Mouse (Mus musculus) frontal cortex, adult 2 months (tissue): Measurements from ENCODE around the gene Olfr869. TPM values are rescaled to one million over a fixed set of nuclear protein-coding genes. Genes with fewer than 3 reads are reported as not detected.

Experiments used
- DNase-seq, 2 experiments: peaks; one replicate each; pipeline ENCODE4 v3.0.0; 2022; ENCODE audit warnings: low spot score in 1 of 2; ENCODE audit errors: extremely low spot score in 1 of 2
- polyA plus RNA-seq: library from polyadenylated mRNA; depleted of rRNA; stranded (reverse); fragments of >200 nt; gene quantifications from 2 replicates; pipeline ENCODE4 v1.2.3, GENCODE M21; 2012; rRNA removed

Gene Olfr869
- polyA plus RNA-seq = not detected in 2 replicates

- DNase-seq = no peak
Measured at GRCm38 (mm10) chr9:20128709-20129108, at the start of gene Olfr869. TSS of gene Olfr869 (plus strand) at chr9:20129009.

DNA sequence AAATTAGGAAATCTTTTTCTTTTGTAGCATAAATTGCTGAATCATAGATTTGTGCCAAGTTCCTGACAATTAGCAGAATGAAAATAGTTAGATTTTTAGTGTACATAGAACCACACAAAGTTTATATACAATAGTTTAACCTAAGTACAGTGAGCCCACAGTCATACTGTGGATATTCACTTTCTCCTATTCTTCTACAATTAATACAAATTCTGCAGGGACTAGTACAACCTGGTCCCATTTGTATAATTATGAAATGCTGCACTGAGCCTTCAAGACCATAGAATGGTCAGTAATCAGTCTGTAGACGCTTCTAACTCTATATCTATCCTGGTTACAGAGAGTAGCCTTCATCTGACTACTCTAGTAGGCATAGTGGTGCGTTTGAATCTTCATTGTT, 30.5 kb upstream of the Olfr869 start, which contains the start of gene Olfr868:
TSS of gene Olfr868 (plus strand) at position 301 of the 400 bp plus-strand sequence.
- no peak for DNase-seq

GRCm38 (mm10) chr9:20149706-20150105, 20.9 kb downstream of the Olfr869 start:
- no peak for DNase-seq

- no peak for DNase-seq
Measured at GRCm38 (mm10) chr9:20173957-20174356, 45.1 kb downstream of the Olfr869 start, which contains the start of gene Olfr870. TSS of gene Olfr870 (minus strand) at chr9:20174057.

DNA sequence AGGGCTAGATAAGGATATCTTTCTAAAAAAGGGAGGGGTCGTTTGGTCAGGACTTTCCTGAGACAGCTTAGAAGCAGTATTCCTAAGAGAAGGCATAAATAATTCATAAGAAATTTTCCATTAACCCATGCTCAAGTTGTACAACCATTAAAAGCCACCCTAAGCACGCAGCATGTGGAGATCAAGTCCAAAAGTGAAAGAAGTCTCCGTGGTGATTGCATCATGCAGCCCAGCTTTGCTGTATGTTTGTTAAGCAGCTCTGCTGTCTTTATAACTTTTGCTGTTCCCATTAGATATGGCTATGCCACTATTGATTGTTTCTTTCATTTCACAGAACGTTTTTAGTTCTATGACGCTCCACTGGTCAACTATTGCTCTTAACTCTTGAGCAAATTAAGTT, 50.7 kb downstream of the Olfr869 start:
- no peak for DNase-seq

Other genes starting within 250 kb of the Olfr869 start
- gene Olfr862, start 241.0 kb upstream of the Olfr869 start, polyA plus RNA-seq = not detected in 2 replicates
- not detected in 2 replicates for gene Olfr77, start 212.1 kb upstream of the Olfr869 start, polyA plus RNA-seq
- gene Olfr866, start 101.0 kb upstream of the Olfr869 start, polyA plus RNA-seq = not detected in 2 replicates
- not detected in 2 replicates for gene Olfr867, start 71.4 kb upstream of the Olfr869 start, polyA plus RNA-seq
- gene Olfr868, start 30.4 kb upstream of the Olfr869 start, polyA plus RNA-seq = not detected in 2 replicates
- gene Olfr870, start 45.0 kb downstream of the Olfr869 start, polyA plus RNA-seq = not detected in 2 replicates
- gene Olfr871, start 83.2 kb downstream of the Olfr869 start, polyA plus RNA-seq = not detected in 2 replicates
- gene Olfr872, start 108.1 kb downstream of the Olfr869 start, polyA plus RNA-seq = not detected in 2 replicates
- gene Olfr39, start 153.3 kb downstream of the Olfr869 start, polyA plus RNA-seq = not detected in 2 replicates
- gene Olfr873, start 169.5 kb downstream of the Olfr869 start, polyA plus RNA-seq = not detected in 2 replicates
- gene Olfr18, start 207.1 kb downstream of the Olfr869 start, polyA plus RNA-seq = 0.12 and 0.19 TPM in 2 replicates